Mouse (Mus musculus): ENCODE results near the gene Macf1. TPM values are rescaled to one million over a fixed set of nuclear protein-coding genes. Genes with fewer than 3 reads are reported as not detected.
"Not testable (repeated sequence)": the region's sequence is repeated elsewhere in the genome, so short reads cannot be mapped to it uniquely, and the experiment has no call there.

Gene Macf1
- total RNA-seq, 2 experiments from 2014 or later: 194 to 241 TPM

DNA sequence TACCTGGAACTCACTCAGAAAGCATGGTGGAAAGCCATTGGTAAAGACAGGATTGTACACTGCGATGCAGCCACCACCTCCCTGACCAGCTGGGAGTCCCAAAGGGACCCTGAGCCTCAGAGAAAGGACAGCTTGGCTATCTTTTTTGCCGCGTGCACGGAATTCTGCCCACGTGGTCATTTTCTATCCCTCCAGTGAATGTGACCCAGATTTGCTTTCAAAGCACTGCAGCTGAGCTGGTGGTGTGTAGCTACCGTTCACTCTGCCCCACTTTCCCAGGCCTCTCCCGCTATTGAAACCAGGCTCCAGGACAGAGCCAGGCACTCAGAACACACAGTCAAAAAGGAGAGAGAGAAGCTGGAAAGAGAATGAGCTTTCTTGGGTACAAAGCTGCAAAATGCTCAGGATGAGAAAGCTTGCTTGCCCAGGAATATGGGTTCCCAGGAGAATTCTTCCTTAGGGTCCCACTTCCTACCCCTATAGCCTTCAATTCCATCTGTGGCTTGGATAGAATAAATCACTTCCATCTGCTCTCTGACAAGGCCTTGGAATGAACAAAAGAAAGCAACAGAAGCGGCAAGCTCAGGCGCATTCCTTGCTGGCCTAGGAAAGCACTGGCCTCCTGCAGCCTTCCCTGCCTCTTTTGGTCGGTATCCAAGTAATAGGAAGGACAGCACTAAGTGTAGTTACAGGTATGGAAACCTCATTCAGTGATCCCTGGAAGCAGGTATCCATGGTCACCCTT, 6.9 kb downstream of the Macf1 start:
- no peak for DNase-seq (ENCODE audit: extremely low spot score in 1 of 2, low spot score in 1 of 2)

DNA sequence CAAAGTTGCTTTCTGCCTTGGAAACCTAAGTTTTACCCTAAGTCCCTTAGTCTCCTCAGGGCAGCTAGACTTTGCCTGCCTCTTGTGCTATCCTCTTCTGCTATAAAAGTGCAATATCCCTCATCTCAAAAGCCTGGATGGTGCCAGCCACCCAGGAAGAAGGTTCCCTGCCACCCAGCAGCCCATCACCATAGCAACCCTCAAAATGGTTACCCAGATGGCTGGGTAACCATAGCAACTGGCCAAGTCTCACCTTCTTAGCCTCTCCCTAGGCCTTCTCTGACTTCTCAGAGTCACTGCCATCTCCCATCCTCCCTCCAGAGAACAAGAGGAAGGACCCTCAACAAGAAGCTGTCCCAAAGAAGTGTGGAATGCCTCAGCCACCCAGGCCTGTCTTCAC, 13.6 kb downstream of the Macf1 start:
- DNase-seq (ENCODE audit: extremely low spot score in 1 of 2, low spot score in 1 of 2): no peak

DNA sequence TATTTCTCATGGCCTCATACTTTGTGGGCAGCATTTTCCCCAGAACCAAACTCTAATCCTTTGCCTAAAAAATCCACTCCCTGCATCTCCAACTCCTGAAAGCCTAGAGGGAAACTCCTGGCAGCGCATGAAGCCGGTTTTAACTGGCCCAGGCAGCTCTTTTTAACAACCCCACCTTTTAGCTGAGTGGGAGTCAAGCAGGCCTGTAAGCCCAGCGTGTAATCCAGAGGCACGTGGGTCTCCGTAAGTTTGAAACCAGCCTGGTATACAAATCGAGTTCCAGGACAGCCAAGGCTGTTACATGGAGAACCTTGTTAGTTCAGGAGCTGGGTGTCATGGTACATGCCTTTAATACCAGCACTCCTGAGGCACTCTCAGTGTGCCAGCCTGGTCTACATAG, 14.5 kb downstream of the Macf1 start:
- DNase-seq (ENCODE audit: extremely low spot score in 1 of 2, low spot score in 1 of 2): no peak

GRCm38 (mm10) chr4:123667260-123667867, 16.8 kb downstream of the Macf1 start:
- DNase-seq (ENCODE audit: extremely low spot score in 1 of 2, low spot score in 1 of 2): peak; percentile 75 to 93

DNA sequence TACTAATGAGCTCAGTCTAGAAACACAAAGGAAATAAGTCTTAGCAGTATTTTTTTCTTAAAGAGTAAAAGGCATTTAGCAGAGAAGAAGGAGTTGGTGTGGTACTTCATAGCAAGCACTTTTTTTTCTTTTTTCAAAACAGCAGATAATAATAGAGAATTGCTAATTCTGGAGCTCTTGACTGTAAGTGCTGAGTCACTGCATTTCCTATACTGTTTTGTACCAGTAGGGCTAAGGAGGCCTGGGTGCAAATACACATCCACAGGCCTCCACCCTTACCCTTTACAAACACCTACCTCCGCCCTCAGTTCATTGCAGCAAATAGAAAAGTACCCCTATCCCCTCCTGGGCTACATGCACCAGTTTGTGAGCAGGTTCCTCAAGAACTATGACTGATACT, 17.6 kb downstream of the Macf1 start:
- no peak for DNase-seq (ENCODE audit: extremely low spot score in 1 of 2, low spot score in 1 of 2)

DNA sequence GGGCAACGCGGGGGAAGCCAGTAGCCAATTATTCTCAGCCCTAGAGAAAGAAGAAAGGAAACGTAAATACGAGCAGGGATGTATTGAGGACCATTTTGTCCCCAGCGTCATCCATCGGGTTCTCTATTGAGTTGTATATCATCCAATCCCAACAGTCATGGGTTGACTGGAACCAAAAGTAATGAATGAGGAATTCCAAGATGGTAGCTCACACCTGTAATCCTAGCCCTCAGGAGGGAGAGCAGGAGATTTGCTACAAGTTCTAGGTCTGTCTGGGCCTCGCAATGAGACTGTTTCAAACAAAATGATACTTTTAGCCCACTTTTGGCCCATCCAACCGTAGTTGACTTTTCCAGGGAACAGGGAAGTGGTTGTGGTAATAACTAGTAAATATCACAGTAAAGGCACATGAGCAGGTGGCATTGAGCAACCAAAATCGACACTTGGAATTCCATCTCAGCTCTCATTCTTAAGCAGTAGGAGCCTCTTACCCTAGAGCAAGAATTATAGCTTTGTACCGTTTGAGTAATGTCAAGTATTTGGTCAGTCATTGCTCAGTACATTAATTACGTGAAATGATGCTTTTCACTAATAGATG, 18.4 kb downstream of the Macf1 start:
- DNase-seq (ENCODE audit: extremely low spot score in 1 of 2, low spot score in 1 of 2): no peak

DNA sequence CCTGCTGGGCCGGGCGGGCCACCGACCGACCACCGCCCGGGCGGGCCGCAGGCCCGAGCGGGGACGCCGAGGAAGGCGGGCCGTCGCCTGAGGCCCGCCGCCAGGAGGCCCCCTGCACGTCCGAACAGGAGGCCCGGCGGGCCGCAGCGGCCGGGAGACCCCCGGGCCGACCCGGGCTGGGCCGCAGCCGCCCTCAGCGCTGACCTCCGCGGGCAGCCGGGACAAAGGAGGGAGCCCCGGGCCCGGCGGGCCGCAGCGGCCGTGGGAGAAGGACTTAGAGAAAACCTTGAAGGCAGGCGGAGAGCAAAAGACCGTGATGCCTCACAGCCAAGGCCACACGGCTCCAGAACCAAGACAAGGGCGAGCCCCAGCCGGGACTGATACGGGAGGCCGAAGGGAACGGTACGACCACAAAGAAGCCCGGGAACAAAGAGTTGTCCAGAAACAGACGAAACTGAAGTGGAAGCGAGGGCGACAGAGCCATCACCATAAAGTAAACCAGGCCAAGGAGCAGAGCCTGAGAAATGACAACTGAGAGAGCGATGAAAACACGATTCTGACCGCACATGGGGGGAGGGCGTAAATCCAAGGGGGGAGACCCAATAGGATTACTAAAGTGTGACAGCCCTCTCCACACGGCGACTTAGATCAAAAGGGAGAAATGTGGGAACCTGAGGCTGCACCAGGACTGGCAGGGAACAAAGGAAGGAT, 19.1 kb downstream of the Macf1 start:
- no peak for DNase-seq (ENCODE audit: extremely low spot score in 1 of 2, low spot score in 1 of 2)

DNA sequence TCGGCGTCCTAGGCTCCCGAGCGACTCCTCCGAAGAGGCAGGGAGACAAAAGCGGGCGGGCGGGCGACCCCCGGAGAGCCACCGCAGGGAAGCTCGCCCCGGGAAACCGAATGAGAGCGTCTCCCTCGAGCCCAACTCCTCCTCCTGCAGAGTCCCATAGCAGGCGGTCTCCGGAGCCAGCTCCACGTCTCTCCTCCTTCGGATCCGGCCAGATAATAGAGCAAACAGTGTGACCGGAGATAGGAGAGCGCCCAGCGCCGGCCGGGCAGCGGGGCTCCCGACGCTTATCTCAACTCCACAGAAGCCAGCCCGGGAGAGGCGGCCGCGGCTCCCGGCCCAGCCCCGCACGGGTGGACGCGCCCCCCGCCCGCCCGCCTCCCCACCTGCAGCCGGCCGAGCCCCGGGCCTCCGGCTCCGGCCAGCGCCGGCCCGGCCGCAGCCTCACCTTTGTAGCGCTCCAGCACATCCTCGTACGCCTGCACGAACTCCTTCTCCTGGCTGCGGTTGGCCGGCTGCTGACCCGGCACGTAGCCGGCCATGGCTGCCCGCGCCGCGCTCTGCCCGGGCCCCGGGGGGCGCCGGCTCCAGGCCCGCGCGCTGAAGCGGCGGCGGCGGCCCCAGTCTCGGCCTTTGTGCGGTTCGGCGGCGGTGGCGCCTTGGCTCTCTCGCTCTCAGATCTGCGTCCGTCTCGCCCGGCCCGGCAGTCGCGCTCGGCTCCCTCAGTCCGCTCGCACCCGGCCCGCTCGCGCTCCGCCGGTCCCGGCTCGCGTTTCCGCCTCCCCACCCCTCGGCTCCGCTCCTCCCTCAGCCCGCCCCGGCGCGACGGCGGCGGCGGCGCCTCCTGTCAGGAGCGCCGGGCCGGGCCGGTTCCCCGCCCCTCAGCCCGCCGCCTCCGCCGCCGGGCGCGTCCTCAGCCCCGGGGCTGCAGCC, 19.9 kb downstream of the Macf1 start:
- peak; percentile 55 to 56 for DNase-seq (ENCODE audit: extremely low spot score in 1 of 2, low spot score in 1 of 2)

DNA sequence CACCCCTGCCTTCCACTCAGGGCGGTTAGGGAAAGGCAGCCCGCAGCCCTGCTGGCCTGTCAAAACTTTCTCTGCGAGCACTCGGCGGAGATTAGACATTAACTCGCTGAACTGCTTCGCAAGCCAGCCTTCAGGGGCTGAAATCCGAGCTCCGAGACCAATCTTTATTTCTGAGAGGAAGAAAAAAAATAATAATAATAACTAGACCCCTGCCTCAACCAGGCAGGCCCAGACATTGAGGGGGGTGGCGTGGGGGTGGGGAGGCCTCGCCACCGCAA, 20.5 kb downstream of the Macf1 start:
- no peak for DNase-seq (ENCODE audit: extremely low spot score in 1 of 2, low spot score in 1 of 2)

DNA sequence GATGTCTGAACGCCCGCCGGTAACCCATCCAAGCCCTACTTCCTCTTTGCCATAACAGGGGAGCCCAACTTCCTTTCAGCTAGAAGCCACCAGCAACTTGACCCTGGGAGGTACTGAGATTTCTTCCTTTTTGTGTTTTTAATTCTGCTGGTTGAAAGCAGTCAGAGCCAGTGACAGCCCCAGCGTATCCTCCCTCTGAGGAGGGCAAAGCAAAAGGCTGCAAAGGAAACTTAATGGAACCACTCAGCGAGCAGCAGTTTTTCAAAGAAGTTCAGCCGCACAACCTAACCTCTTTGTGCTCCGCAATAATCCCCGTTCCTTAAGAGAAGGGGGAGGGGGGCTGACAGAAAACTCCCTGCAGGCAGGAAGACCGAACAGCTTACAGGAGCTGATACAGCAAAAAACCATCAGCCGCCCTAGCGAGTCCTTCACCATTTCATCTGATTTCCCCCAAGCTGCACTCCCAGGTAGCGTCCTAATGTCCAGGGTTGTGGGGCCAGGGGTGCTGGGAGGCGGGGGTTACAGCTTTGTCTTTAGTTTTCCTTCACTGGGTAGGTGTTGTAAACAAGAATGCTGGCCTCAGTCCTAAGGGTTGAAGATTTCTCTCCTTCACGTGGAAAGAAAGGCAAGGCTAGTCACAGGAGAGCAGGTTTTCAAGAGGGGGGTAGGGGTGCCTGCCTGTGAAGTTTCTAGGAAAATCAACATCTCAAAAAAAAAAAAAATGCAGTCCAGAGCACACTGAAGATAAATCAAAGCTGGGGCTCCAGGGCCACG, 21.1 kb downstream of the Macf1 start:
- no peak for DNase-seq (ENCODE audit: extremely low spot score in 1 of 2, low spot score in 1 of 2)

- DNase-seq (ENCODE audit: extremely low spot score in 1 of 2, low spot score in 1 of 2): no peak
These were observed 26.0 kb downstream of the Macf1 start for GRCm38 (mm10) chr4:123658175-123658574.

DNA sequence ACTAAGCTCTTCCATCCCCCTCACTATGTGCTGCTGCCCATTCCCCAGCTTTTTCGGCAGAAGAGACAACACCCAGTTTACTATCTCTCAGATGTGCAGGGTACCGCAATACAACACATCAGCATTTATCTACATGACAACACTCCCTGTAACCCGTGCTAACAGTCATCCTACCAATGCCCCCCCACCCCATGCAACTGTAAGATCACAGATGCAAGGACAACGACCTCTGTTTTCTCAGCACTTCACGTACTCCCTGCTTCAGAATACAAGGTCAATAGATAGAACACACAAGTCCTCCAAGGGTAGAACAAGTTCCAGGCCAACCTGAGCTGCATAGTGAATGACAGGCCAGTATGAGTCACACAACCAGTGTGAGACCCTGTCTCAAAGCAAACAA, 28.9 kb downstream of the Macf1 start:
- no peak for DNase-seq (ENCODE audit: extremely low spot score in 1 of 2, low spot score in 1 of 2)

- no peak for DNase-seq (ENCODE audit: extremely low spot score in 1 of 2, low spot score in 1 of 2)
These were observed 29.6 kb downstream of the Macf1 start for GRCm38 (mm10) chr4:123654566-123654965.

DNA sequence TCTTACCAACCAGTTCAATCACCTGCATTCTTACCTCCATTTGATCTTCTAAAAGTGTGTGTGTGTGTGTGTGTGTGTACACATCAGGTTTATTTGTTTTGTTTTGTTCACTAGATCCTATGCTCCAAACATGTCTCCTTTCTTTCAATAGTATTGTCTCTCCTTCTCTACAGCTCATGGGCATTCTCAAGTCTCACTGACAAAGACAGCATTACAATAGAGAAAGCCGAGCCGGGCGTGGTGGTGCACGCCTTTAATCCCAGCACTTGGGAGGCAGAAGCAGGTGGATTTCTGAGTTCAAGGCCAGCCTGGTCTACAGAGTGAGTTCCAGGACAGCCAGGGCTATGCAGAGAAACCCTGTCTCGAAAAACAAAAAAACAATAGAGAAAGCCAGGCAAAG, 30.7 kb downstream of the Macf1 start:
- DNase-seq (ENCODE audit: extremely low spot score in 1 of 2, low spot score in 1 of 2): not testable (repeated sequence)

DNA sequence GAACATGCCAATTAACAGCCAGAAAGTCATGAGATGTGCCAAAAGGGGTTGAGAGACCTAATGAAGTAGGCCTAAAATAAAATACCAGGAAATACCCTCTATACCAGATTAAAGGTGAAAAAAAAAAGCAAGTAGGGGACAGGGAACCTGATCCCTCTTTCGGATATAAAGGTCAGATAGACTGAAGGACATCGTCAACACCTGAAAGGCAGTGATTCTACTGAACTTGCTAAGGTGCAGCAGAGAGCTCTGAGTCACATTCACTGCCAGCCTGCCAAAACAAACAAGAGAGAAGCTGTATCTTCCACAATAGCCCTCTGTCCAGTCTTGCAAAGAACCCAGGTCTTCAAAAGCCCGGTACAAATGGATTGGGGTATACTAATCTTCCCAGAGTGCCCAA, 32.0 kb downstream of the Macf1 start:
- DNase-seq (ENCODE audit: extremely low spot score in 1 of 2, low spot score in 1 of 2): no peak

DNA sequence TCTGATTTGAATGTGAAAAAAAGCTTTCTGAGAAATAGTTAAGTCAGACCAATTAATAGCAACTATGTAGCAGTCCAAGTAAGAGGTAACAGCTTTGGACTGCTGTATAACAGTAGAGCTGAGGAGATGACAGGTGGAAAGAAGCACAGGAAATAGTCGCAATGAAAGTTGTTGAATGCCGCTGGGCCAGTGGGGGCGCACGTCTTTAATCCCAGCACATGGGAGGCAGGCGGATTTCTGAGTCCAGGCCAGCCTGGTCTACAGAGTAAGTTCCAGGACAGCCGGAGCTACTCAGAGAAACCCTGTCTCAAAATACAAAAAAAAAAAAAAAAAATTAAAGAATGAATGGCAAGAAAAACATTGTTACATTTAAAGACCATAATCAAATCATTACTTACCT, 35.0 kb downstream of the Macf1 start:
- no peak for DNase-seq (ENCODE audit: extremely low spot score in 1 of 2, low spot score in 1 of 2)

GRCm38 (mm10) chr4:123647668-123648067, 36.5 kb downstream of the Macf1 start:
- no peak for DNase-seq (ENCODE audit: extremely low spot score in 1 of 2, low spot score in 1 of 2)

GRCm38 (mm10) chr4:123647109-123647508, 37.1 kb downstream of the Macf1 start:
- DNase-seq (ENCODE audit: extremely low spot score in 1 of 2, low spot score in 1 of 2): no peak

- DNase-seq (ENCODE audit: extremely low spot score in 1 of 2, low spot score in 1 of 2): no peak
These were observed 38.8 kb downstream of the Macf1 start for GRCm38 (mm10) chr4:123645246-123645845.

Measured in layer of hippocampus, postnatal 25 days (tissue).